Mouse (Mus musculus): ENCODE measurements around the gene Ints2. TPM values are rescaled to one million over a fixed set of nuclear protein-coding genes. Genes with fewer than 3 reads are reported as not detected.

Ints2 gene
- polyA plus RNA-seq (2017; shearing (Covaris generic)), result 15.3 TPM

DNA sequence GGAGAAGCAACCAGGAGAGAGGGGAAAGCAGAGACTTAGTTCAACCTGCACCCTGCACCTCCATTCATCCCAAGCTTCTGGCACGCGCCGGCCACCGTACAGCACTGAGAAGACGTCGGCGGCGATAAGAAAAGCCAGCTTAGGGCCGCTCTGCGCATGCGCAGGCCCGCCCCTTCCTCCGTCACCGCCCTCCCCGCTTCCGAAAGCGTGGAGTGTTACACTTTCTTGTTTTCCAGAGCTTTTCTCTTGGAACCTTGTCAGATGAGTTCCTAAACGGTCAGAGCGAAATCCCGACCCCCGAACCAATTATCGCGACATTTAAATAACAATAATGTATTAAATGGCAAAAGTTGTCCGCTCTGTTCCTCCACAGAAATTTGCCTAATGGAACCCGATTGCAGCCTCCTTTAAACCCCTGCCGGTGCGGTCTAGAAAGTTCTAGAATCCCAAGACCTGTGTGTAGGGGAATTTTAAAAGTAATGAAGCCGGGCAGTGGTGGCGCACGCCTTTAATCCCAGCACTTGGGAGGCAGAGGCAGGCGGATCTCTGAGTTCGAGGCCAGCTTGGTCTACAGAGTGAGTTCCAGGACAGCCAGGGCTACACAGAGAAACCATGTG, at the start of gene Ints2:
Gene Ints2, minus strand, starts transcription at position 116 of the 617 bp plus-strand sequence.

DNA sequence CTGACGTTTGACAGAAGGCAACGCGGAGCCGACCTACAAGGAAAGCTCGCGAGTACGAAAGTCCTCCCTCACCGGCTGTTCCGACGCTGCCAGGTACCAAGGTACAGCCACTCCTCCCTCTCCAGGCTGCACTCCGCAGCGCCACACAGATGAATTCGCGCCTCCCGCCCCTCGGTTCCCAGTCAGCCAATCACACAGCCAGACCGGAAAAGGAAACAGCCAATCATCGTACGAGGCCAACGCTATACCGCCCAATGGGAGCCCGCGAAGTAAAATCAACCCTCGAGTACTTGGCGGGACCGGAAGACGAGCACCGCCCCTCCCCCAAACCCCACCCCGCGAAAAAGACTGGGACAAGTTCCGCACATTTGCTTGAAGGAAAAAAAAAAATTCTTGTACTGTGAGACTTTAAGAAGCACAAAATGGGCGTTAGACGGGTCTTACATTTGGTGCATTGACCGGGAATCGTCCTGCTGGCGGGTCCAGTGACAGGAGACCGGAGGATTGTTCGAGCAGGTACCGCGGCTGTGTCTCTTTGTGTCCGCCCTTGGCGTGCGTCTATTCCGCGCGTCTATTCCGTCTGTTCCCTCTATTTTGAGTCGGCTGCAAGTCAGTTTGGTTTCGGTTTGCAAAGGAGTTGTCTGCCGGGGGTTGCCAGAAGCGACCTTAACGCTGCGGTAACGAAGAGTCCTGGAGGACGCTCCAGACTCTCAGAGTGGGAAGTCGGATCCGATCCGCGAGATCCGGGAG, 56.2 kb downstream of the Ints2 start, which contains the start of gene Brip1:
Gene Brip1, minus strand, starts transcription at position 157 of the 750 bp plus-strand sequence.

Other genes with a start within 250 kb of the Ints2 start
- gene Brip1, start 56.4 kb downstream of the Ints2 start, polyA plus RNA-seq (2017; shearing (Covaris generic)), result 0.55 TPM
- 26.1 TPM for gene Med13, start 100.0 kb upstream of the Ints2 start, polyA plus RNA-seq (2017; shearing (Covaris generic))
- gene Rnft1, start 227.1 kb upstream of the Ints2 start, polyA plus RNA-seq (2017; shearing (Covaris generic)), result 50.1 TPM